Mouse (Mus musculus): ENCODE results near the gene Limch1.

Limch1 gene

DNA sequence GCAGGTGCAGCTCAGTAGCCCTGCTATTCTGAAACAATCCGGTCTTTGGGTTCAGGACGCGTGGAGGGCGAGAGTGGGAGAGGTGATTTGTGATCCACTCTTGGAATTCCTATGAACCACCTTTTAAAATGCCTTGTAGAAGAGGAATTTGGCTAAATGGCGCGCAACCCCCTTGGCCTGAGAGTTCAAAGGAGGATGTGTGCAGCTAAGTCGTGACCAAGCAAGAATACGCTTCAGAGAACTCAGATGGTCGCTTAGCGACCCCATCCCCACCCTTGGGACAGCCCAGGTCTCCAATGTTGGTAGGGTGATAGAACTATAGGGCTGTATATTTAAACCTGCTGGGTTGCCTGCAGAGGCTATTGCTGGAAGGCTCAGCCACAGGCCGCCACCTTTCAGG, 1.1 kb downstream of the Limch1 start:
- DNase-seq (ENCODE audit: low read depth, low spot score), result no peak

- no peak for DNase-seq (ENCODE audit: low read depth, low spot score)
Observed at GRCm38 (mm10) chr5:66747761-66748430, 2.3 kb downstream of the Limch1 start.

DNA sequence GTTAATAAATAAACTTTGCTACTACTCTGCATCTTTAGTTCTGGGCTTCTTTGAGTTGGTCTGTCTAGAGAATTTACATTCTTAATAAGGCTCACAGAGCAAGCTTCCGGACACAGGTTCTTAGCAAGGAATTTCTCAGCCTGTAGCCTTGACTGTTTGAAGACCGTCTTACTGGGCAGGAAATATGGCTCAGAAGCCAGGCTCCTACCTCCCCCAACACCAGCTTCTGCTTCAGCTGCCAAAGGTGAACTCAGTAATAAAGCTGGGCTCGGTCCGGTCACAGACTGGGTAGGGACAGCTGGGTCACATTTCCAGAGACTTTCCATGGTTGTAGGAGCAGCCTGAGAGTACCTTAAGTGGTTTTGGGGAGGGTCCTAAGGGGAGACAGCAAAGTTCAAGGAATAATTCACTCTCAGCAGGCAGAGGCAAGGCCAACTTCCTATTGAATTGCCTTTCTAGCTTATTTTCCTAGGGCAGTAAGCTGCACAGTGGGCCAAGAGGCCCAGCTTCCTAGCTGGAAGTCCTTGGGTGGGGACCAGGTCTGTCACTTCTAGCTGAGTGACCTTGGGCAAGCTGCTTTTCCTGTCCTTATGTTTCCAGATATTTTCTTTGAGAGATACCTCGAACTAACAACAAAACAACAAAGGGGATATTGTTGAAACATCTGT, 3.0 kb downstream of the Limch1 start:
- no peak for DNase-seq (ENCODE audit: low read depth, low spot score)

- DNase-seq (ENCODE audit: low read depth, low spot score), result no peak
Observed at GRCm38 (mm10) chr5:66750641-66751040, 5.0 kb downstream of the Limch1 start.

- DNase-seq (ENCODE audit: low read depth, low spot score), result no peak
Observed at GRCm38 (mm10) chr5:66751332-66751980, 5.8 kb downstream of the Limch1 start.

GRCm38 (mm10) chr5:66753620-66754019, 8.0 kb downstream of the Limch1 start:
- no peak for DNase-seq (ENCODE audit: low read depth, low spot score)

DNA sequence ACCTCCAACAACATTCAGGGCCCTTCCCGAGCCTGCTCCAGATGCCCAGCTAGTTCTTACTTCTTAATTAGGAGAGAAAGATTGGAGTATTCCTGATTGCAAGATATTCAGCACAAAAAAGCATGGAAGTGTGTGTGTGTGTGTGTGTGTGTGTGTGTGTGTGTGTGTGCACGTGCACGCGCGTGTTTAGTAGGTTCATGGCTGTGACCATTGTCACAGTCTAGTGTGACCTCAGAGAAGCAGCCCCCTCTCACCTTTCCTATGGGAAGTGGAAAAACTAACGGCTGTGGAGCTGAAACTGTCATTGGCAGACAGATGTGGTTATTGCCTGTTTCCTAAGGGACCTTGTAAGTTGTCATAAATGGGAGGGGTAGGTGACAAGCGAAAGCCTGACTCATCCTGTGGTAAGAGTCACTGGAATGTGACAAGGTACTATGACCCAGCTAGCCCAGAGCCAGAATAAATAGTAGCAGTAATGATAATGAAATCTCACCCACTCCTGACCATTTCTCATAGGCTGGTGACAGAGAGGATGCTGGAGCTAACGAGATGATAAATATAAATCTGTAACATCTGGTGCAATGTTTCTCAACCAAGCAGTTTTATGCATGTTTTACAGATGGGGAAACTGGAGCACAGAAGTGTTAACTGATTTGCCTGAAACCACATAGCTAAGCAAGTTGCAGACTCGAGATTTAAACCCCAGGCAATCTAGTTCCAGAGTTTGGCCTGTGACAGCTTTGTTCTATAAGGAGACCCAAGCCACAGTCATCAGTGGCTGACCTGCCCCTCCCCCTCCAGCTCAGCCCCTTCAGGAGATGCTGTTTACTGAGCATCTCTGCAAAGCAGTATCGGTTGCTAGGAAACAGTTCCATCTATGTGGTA, 11.4 kb downstream of the Limch1 start:
- DNase-seq (ENCODE audit: low read depth, low spot score), result no peak

- no peak for DNase-seq (ENCODE audit: low read depth, low spot score)
Observed at GRCm38 (mm10) chr5:66757706-66758237, 12.1 kb downstream of the Limch1 start.

DNA sequence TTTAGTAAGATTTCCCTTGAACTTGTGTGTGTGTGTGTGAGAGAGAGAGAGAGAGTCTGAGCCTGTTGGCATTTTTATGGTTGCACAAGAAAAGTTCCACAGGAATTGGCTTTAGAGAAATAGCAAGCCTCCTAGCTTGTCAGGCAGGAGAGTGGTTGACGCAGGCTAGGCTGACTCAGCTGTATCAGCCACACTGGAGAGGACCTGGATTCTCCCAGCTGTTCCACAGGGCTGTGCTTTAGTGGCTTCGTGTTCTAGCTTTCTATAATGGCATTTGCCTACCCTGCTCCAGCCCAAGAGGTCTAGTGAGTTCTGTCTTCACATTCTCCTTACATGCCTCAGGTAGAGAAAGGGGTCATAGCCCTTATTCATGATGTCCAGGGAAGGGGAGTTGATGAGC, 13.7 kb downstream of the Limch1 start:
- no peak for DNase-seq (ENCODE audit: low read depth, low spot score)

- no peak for DNase-seq (ENCODE audit: low read depth, low spot score)
Observed at GRCm38 (mm10) chr5:66760747-66761146, 15.1 kb downstream of the Limch1 start.

- no peak for DNase-seq (ENCODE audit: low read depth, low spot score)
Observed at GRCm38 (mm10) chr5:66762006-66762405, 16.4 kb downstream of the Limch1 start.

DNA sequence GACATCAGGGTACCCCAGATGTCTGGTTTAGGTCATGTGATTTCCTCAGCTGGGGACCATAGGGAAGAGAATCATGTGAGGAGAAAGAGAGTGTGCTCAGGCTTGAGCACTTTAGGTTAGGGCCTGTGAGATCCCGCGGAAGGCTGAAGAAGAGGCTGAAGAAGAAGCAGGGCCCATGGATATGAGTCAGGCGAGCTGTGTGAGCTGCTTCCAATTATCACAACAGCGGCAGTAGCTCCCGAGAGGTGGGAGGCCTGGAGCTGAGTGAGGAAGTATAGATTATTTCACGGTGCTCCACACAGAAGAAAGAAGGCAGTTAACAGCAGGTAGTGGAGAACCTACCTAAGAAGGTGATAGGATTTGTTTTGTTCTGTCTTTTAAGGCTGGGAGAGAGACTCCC, 18.5 kb downstream of the Limch1 start:
- no peak for DNase-seq (ENCODE audit: low read depth, low spot score)

DNA sequence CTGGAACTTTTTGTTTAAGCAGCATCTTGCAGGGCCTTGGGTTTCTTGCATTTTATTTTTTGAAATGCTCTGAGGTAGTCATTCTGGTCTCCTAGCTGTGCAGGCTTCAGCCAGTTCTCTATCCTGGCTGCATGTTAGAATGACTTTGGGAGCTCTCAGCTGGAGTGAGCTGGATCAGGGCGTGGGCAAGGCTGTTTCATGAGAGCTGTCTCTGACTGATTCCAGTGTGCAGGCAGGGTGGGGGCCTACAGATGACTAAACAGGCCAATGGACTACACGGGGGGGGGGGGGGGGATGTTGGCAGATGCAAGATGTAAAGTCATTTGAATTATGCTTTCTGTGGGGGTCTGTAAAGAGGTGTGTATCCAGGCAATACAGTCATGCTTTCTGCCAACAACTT, 20.3 kb downstream of the Limch1 start:
- no peak for DNase-seq (ENCODE audit: low read depth, low spot score)

- DNase-seq (ENCODE audit: low read depth, low spot score), result no peak
Observed at GRCm38 (mm10) chr5:66768034-66768433, 22.4 kb downstream of the Limch1 start.

DNA sequence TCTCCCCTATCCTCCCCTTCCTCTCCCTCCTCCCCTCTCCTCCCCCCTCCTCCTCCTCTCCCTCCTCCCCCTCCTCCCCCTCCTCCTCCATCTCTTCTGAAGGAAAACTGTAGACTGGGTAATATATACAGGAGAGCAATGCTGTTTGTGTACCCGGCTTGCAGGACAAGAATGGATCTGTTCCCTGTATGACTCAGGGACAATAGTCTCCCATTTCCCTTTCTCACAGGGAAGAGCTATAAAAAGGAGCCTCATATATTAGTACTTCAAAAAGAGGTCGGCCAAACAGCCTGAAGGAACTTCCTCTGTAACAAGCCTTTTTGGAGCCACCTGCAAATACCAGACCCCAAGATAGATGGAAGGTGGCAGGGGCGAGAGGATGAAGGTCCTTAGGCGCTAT, 23.4 kb downstream of the Limch1 start:
- no peak for DNase-seq (ENCODE audit: low read depth, low spot score)

DNA sequence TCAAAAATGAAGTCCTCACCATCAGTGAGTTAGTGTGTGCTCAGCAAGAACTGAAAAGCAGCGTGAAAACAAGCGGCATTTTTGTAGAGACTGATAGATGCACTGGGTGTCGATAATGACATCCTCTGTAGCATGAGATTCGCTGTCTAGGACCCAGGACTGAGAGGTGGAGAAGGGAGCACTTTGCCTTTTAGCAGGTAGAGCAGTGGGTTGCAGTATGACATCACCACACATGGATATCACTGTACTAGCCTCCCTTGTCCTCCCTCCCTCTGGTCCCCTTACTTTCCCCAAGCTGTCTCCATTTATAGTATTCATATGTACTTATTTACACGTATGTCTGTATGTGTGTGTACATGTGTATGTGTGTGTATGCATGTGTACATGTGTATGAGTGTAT, 23.9 kb downstream of the Limch1 start:
- no peak for DNase-seq (ENCODE audit: low read depth, low spot score)

- no peak for DNase-seq (ENCODE audit: low read depth, low spot score)
Observed at GRCm38 (mm10) chr5:66777999-66778710, 32.5 kb downstream of the Limch1 start.

DNA sequence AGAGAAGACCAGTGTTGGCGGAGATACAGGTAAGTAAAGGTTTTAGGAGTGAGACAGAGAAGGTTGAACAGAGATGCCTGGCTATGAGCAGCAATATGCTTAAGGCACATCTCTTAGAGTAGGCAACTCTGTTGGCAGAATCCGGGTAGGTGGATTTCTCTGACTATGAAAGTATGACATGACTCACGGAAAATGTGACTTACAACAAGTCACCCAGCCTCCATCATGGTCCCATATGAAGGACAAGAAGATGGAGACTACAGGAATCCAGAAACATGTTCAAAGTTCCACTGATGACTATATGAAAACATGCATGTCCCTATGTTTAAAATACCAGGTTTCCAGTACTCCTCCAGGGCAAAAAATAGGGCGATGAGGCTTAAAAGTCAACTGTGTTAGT, 34.7 kb downstream of the Limch1 start:
- DNase-seq (ENCODE audit: low read depth, low spot score), result no peak

DNA sequence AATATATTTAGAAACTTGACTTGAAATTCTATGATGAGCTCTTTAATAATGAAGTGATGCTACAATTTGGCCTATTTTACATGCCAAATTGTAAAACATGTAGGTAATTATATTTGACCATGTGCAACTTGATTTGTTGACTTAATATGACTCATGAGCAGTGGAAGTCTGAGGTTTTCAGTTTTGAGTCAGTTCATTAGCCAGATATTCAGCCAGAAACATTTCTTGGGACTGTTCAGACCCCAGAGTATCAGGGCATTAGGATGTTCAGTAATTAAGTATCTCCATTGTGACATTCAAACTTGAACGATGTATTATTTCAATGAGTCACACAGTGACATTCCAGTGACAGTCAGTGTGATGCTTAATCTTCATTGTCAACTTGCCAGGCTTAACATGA, 35.9 kb downstream of the Limch1 start:
- no peak for DNase-seq (ENCODE audit: low read depth, low spot score)

GRCm38 (mm10) chr5:66782851-66783250, 37.2 kb downstream of the Limch1 start:
- no peak for DNase-seq (ENCODE audit: low read depth, low spot score)
